ENCODE assay signal across 25 mouse cellular contexts in genomic region chr12:89945911-89946502, GRCm38 (mm10).
DNase-seq lines count a peak whose midpoint lies in the region; ATAC-seq and TF ChIP-seq lines count a peak whose summit lies in the region.
"Had no signal": no experiment of that assay in that cellular context is flagged by ENCODE, and none has a peak within 500 bp of the region (broad histone marks: within the 10 kb centered on the region; RNA-seq: fewer than 3 reads in every experiment).

No protein-coding gene starts in this region.

- no peak overlapping the region for H3K9ac ChIP-seq in hindbrain, embryonic 11.5 days (ENCODE audit: low read depth, low read length)
- H3K9ac ChIP-seq in hindbrain, embryonic 14.5 days = no peak overlapping the region
- H3K9ac ChIP-seq: embryonic facial prominence, embryonic 13.5 days; forebrain, embryonic 12.5 days; limb, embryonic 13.5 days; liver, embryonic 13.5 days; neural tube, embryonic 15.5 days had no signal

- no peak for TF ChIP-seq POLR2A in brain, embryonic 14.5 days (IDR thresholded peaks at IDR 0.05; ENCODE audit: borderline replicate concordance, extremely low read depth, insufficient read depth, insufficient read length, poor library complexity, severe bottlenecking)
- TF ChIP-seq POLR2A in kidney, adult 2 months (IDR thresholded peaks at IDR 0.05; ENCODE audit: low read depth, low read length) = no peak

- ATAC-seq in hindbrain, embryonic 11.5 days (ENCODE audit: low FRiP score) = no peak
- no peak for ATAC-seq in hindbrain, embryonic 14.5 days (ENCODE audit: low FRiP score)
- ATAC-seq: activated CD4-positive, CD25-positive, alpha-beta regulatory T cell, adult 4 months; intestine, embryonic 16.5 days; midbrain, embryonic 16.5 days had no signal

- no peaks in the 10 kb centered on the region for H3K36me3 ChIP-seq in hindbrain, embryonic 11.5 days (ENCODE audit: control insufficient read depth, insufficient read depth, low read length)
- H3K36me3 ChIP-seq in hindbrain, embryonic 14.5 days (replicated peaks; ENCODE audit: control insufficient read depth, insufficient read depth) = no peaks in the 10 kb centered on the region
- H3K36me3 ChIP-seq in kidney, adult 2 months (ENCODE audit: control insufficient read depth, insufficient read depth, low read length) = no peaks in the 10 kb centered on the region
- no peaks in the 10 kb centered on the region for H3K36me3 ChIP-seq in heart, embryonic 10.5 days
- H3K36me3 ChIP-seq: embryonic facial prominence, embryonic 13.5 days; forebrain, embryonic 12.5 days; limb, embryonic 13.5 days; liver, embryonic 13.5 days; neural tube, embryonic 15.5 days had no signal

- H3K4me3 ChIP-seq in hindbrain, embryonic 11.5 days (ENCODE audit: low read depth, low read length) = no peak overlapping the region
- no peak overlapping the region for H3K4me3 ChIP-seq in hindbrain, embryonic 14.5 days (replicated peaks; ENCODE audit: low read length)
- H3K4me3 ChIP-seq in kidney, adult 2 months (ENCODE audit: insufficient read depth, low read depth, low read length) = no peak overlapping the region
- H3K4me3 ChIP-seq in heart, embryonic 10.5 days = no peak overlapping the region
- H3K4me3 ChIP-seq: embryonic facial prominence, embryonic 13.5 days; erythroblast, embryonic 14.5 days; forebrain, embryonic 12.5 days; layer of hippocampus, adult 2 months; limb, embryonic 13.5 days; liver, embryonic 13.5 days; neural tube, embryonic 15.5 days had no signal

- no peaks in the 10 kb centered on the region for H3K9me3 ChIP-seq in hindbrain, embryonic 11.5 days (ENCODE audit: control insufficient read depth, low read length)
- no peaks in the 10 kb centered on the region for H3K9me3 ChIP-seq in hindbrain, embryonic 14.5 days (ENCODE audit: control insufficient read depth, low read length)
- H3K9me3 ChIP-seq in heart, embryonic 10.5 days = no peaks in the 10 kb centered on the region
- H3K9me3 ChIP-seq: embryonic facial prominence, embryonic 13.5 days; forebrain, embryonic 12.5 days; limb, embryonic 13.5 days; liver, embryonic 13.5 days; neural tube, embryonic 15.5 days had no signal

- H3K4me2 ChIP-seq in hindbrain, embryonic 11.5 days (replicated peaks; ENCODE audit: low read depth, low read length) = no peak overlapping the region
- no peak overlapping the region for H3K4me2 ChIP-seq in hindbrain, embryonic 14.5 days (replicated peaks)
- H3K4me2 ChIP-seq: embryonic facial prominence, embryonic 13.5 days; forebrain, embryonic 12.5 days; heart, embryonic 11.5 days; limb, embryonic 13.5 days; liver, embryonic 13.5 days; neural tube, embryonic 15.5 days had no signal

- H3K4me1 ChIP-seq in hindbrain, embryonic 11.5 days (replicated peaks; ENCODE audit: control insufficient read depth, insufficient read depth, low read length) = no peaks in the 10 kb centered on the region
- H3K4me1 ChIP-seq in hindbrain, embryonic 14.5 days (replicated peaks; ENCODE audit: control insufficient read depth, insufficient read depth, low read length) = no peaks in the 10 kb centered on the region
- no peaks in the 10 kb centered on the region for H3K4me1 ChIP-seq in kidney, adult 2 months (ENCODE audit: control insufficient read depth, insufficient read depth, low read length)
- 0 out of 2 replicates have a peak, but pooled peaks cover 5% of the 10 kb centered on the region for H3K4me1 ChIP-seq in heart, embryonic 10.5 days
- H3K4me1 ChIP-seq: embryonic facial prominence, embryonic 13.5 days; limb, embryonic 13.5 days; liver, embryonic 13.5 days; neural tube, embryonic 15.5 days had no signal

- TF ChIP-seq CTCF in brain, embryonic 14.5 days (IDR thresholded peaks at IDR 0.05; ENCODE audit: borderline replicate concordance, extremely low read depth, insufficient read depth, insufficient read length) = no peak
- no peak for TF ChIP-seq CTCF in kidney, adult 2 months (conservative IDR thresholded peaks at IDR 0.05; ENCODE audit: insufficient read depth, insufficient read length, low read depth, low read length)

- no peaks in the 10 kb centered on the region for H3K27me3 ChIP-seq in hindbrain, embryonic 11.5 days (ENCODE audit: control insufficient read depth, insufficient read depth, low read length)
- H3K27me3 ChIP-seq in hindbrain, embryonic 14.5 days (ENCODE audit: control insufficient read depth, insufficient read depth, low read length) = no peaks in the 10 kb centered on the region
- H3K27me3 ChIP-seq in kidney, adult 2 months (replicated peaks; ENCODE audit: control insufficient read depth, insufficient read depth, low read length) = no peaks in the 10 kb centered on the region
- H3K27me3 ChIP-seq in heart, embryonic 10.5 days (ENCODE audit: insufficient read depth, poor library complexity, severe bottlenecking) = no peaks in the 10 kb centered on the region
- H3K27me3 ChIP-seq: embryonic facial prominence, embryonic 13.5 days; forebrain, embryonic 12.5 days; limb, embryonic 13.5 days; liver, embryonic 13.5 days; neural tube, embryonic 15.5 days had no signal

- H3K27ac ChIP-seq in hindbrain, embryonic 11.5 days (ENCODE audit: low read depth, low read length) = no peak overlapping the region
- H3K27ac ChIP-seq in hindbrain, embryonic 14.5 days = no peak overlapping the region
- no peak overlapping the region for H3K27ac ChIP-seq in kidney, adult 2 months (ENCODE audit: insufficient read depth, low read depth, low read length)
- H3K27ac ChIP-seq in heart, embryonic 10.5 days = no peak overlapping the region
- H3K27ac ChIP-seq: embryonic facial prominence, embryonic 13.5 days; forebrain, embryonic 12.5 days; layer of hippocampus, adult 2 months; limb, embryonic 13.5 days; liver, embryonic 13.5 days; neural tube, embryonic 15.5 days had no signal

- peak; percentile 4 for DNase-seq in hindbrain, embryonic 11.5 days (ENCODE audit: low spot score)
- DNase-seq in hindbrain, embryonic 14.5 days (ENCODE audit: low spot score) = no peak
- DNase-seq in brain, adult 2 months (ENCODE audit: low read depth, low spot score) = peak; percentile 68
- peak; percentile 57 for DNase-seq in brain, embryonic 14.5 days (ENCODE audit: low read depth)
- DNase-seq in cerebellum, postnatal 25 days = peak; percentile 21 to 24
- DNase-seq in kidney, adult 2 months = no peak
- no peak for DNase-seq in heart, embryonic 10.5 days (ENCODE audit: low spot score)
- DNase-seq: adrenal gland, adult 8-10 months; embryo, embryonic 11 days; gastrocnemius, postnatal 10 days; liver, embryonic 13.5 days; lung, adult 2 months; lung, postnatal 14 days; thymus, adult 18-20 months; thymus, postnatal 4 days had no signal

- 79% methylated on average over 2 of the region's 2 CpGs for WGBS in hindbrain, embryonic 11.5 days
- WGBS in hindbrain, embryonic 14.5 days = 71% methylated on average over 2 of the region's 2 CpGs
- WGBS in kidney, adult 2 months = 87% methylated on average over 2 of the region's 2 CpGs
- 83% methylated on average over 2 of the region's 2 CpGs for WGBS in heart, embryonic 10.5 days

Comparison
In these comparisons a context has a peak if more than half of its experiments do, and no peak if none do; other contexts are left out.
1. DNase-seq: peak in hindbrain, embryonic 11.5 days (single experiment), brain, adult 2 months (single experiment), brain, embryonic 14.5 days (single experiment) and cerebellum, postnatal 25 days (2 of 2); none in hindbrain, embryonic 14.5 days (single experiment), kidney, adult 2 months (single experiment) and heart, embryonic 10.5 days (single experiment).